Mouse (Mus musculus) testis, adult 2 months (tissue): Measurements from ENCODE around the gene Cdk4.

ENCODE experiments used
- CTCF ChIP-seq: fragments of 200-500 bp; IDR thresholded peaks from 2 replicates; pipeline ENCODE4 v1.5.1; 2012; ENCODE audit warnings: low read depth, mild to moderate bottlenecking, inconsistent platforms, low read length, moderate library complexity; ENCODE audit not compliant: control insufficient read depth, insufficient read depth, insufficient replicate concordance
- POLR2A ChIP-seq: fragments of 200-500 bp; IDR thresholded peaks from 2 replicates; pipeline ENCODE4 v1.6.1; 2012; ENCODE audit warnings: low read depth, mild to moderate bottlenecking, inconsistent platforms, low read length, moderate library complexity; ENCODE audit not compliant: control insufficient read depth

- no peak for TF ChIP-seq CTCF
- no peak for TF ChIP-seq POLR2A
These were observed 36.5 kb downstream of the Cdk4 start for GRCm38 (mm10) chr10:127099868-127100267.
